Mouse (Mus musculus) embryonic facial prominence, embryonic 12.5 days (tissue): ENCODE data around the gene Dennd4c. TPM values are rescaled to one million over a fixed set of nuclear protein-coding genes. Genes with fewer than 3 reads are reported as not detected.

Experiments
- ATAC-seq: fragments of 200-750 bp; cut with Nextera tagmentation; 2 replicates; pipeline ENCODE4 v1.8.0; 2017; ENCODE audit not compliant: insufficient number of reproducible peaks, insufficient read depth, low FRiP score, low TSS enrichment
- H3K27ac ChIP-seq: fragments of 300-500 bp; sonication (generic); 2 replicates; pipeline ENCODE4 v1.5.1; 2016; ENCODE audit warnings: mild to moderate bottlenecking
- H3K27me3 ChIP-seq: fragments of 300-500 bp; sonication (generic); 2 replicates; pipeline ENCODE4 v1.6.1; 2016; ENCODE audit warnings: mild to moderate bottlenecking, moderate library complexity
- H3K36me3 ChIP-seq: fragments of 300-500 bp; sonication (generic); 2 replicates; pipeline ENCODE4 v1.6.1; 2016; ENCODE audit warnings: mild to moderate bottlenecking
- H3K4me1 ChIP-seq: fragments of 300-500 bp; sonication (generic); 2 replicates; pipeline ENCODE4 v1.6.1; 2016
- H3K4me2 ChIP-seq: fragments of 300-500 bp; sonication (generic); replicated peaks from 2 replicates; pipeline ENCODE4 v1.6.1; 2016; ENCODE audit warnings: mild to moderate bottlenecking, moderate library complexity
- H3K4me3 ChIP-seq: fragments of 300-500 bp; sonication (generic); 2 replicates; pipeline ENCODE4 v1.5.1; 2016; ENCODE audit warnings: mild to moderate bottlenecking
- H3K9ac ChIP-seq: fragments of 300-500 bp; sonication (generic); 2 replicates; pipeline ENCODE4 v1.6.1; 2016; ENCODE audit warnings: mild to moderate bottlenecking, moderate library complexity
- H3K9me3 ChIP-seq: fragments of 300-500 bp; sonication (generic); 2 replicates; pipeline ENCODE4 v1.6.1; 2016; ENCODE audit warnings: mild to moderate bottlenecking, moderate library complexity
- WGBS: fragments of 180-500 bp; shearing (Covaris S2); methylation state at CpG from one replicate; pipeline ENCODE4 v1.1.7; 2016; 5-methylcytosine and 5-hydroxymethylcytosine counted together
- polyA plus RNA-seq: library from polyadenylated mRNA; unstranded; fragments of >200 nt; fragmentation: Nextera tagmentation; extraction: Ambion mirVana; gene quantifications from 2 replicates; pipeline ENCODE4 v1.2.1, GENCODE M21; 2016

Gene Dennd4c
- polyA plus RNA-seq, result 9.2 and 10.0 TPM in 2 replicates

- WGBS, result 1% methylated on average over 91 of the region's 95 CpGs
- ATAC-seq, result peak; percentile 91
- no peaks in the 10 kb centered on the region for H3K27me3 ChIP-seq
- H3K36me3 ChIP-seq, result no peaks in the 10 kb centered on the region
- H3K4me2 ChIP-seq, result peak within 1 kb of the TSS; percentile 81
- H3K27ac ChIP-seq, result peak within 1 kb of the TSS; percentile 78
- peaks cover 16% of the 10 kb centered on the region for H3K4me1 ChIP-seq
- H3K9me3 ChIP-seq, result no peaks in the 10 kb centered on the region
- H3K9ac ChIP-seq, result peak within 1 kb of the TSS; percentile 94
- H3K4me3 ChIP-seq, result peak within 1 kb of the TSS; percentile 98
Measured at GRCm38 (mm10) chr4:86748336-86749291, at the start of gene Dennd4c. Gene Dennd4c (plus strand): TSS chr4:86748555.

- H3K4me1 ChIP-seq, result no peaks in the 10 kb centered on the region
- H3K9me3 ChIP-seq, result no peaks in the 10 kb centered on the region
- H3K4me2 ChIP-seq, result no peak overlapping the region
- no peak for ATAC-seq
- no peak overlapping the region for H3K4me3 ChIP-seq
- no peak overlapping the region for H3K27ac ChIP-seq
- no peaks in the 10 kb centered on the region for H3K27me3 ChIP-seq
- 75% methylated on average over 5 of the region's 5 CpGs for WGBS
- H3K36me3 ChIP-seq, result no peaks in the 10 kb centered on the region
- H3K9ac ChIP-seq, result no peak overlapping the region
Measured at GRCm38 (mm10) chr4:86699161-86699865, 49.0 kb upstream of the Dennd4c start.

GRCm38 (mm10) chr4:86708801-86709200 is 39.6 kb upstream of the Dennd4c start:
- H3K4me1 ChIP-seq, result 0 out of 2 replicates have a peak, but pooled peaks cover 4% of the 10 kb centered on the region
- H3K4me2 ChIP-seq, result no peak overlapping the region
- no peaks in the 10 kb centered on the region for H3K9me3 ChIP-seq
- H3K9ac ChIP-seq, result no peak overlapping the region
- H3K4me3 ChIP-seq, result no peak overlapping the region
- no peak overlapping the region for H3K27ac ChIP-seq
- no peak for ATAC-seq
- H3K27me3 ChIP-seq, result no peaks in the 10 kb centered on the region
- no peaks in the 10 kb centered on the region for H3K36me3 ChIP-seq
- WGBS, result 30% methylated on average over 1 of the region's 1 CpGs

- 72% methylated on average over 6 of the region's 6 CpGs for WGBS
- H3K9ac ChIP-seq, result no peak overlapping the region
Measured at GRCm38 (mm10) chr4:86710034-86710650, 38.2 kb upstream of the Dennd4c start.

GRCm38 (mm10) chr4:86710666-86711215 is 37.6 kb upstream of the Dennd4c start:
- ATAC-seq, result no peak
- Histone ChIP-seq H3K27me3 (no peaks in the 10 kb centered on the region), H3K27ac (no peak overlapping the region), H3K9me3 (no peaks in the 10 kb centered on the region), H3K4me1 (0 out of 2 replicates have a peak, but pooled peaks cover 4% of the 10 kb centered on the region), H3K36me3 (no peaks in the 10 kb centered on the region), H3K4me2 (no peak overlapping the region), H3K9ac (no peak overlapping the region), H3K4me3 (no peak overlapping the region)
- WGBS, result 69% methylated on average over 4 of the region's 4 CpGs

More at GRCm38 (mm10) chr4:86710034-86710650, 38.2 kb upstream of the Dennd4c start:
- Histone ChIP-seq H3K4me2 (no peak overlapping the region), H3K27ac (no peak overlapping the region), H3K27me3 (no peaks in the 10 kb centered on the region), H3K36me3 (no peaks in the 10 kb centered on the region), H3K4me3 (no peak overlapping the region), H3K9me3 (no peaks in the 10 kb centered on the region), H3K4me1 (0 out of 2 replicates have a peak, but pooled peaks cover 4% of the 10 kb centered on the region)
- no peak for ATAC-seq

GRCm38 (mm10) chr4:86712751-86713195 is 35.6 kb upstream of the Dennd4c start:
- Histone ChIP-seq H3K4me3 (no peak overlapping the region), H3K4me2 (peak overlapping the region; percentile 22; the same call in 1 of the 2 replicates), H3K9ac (no peak overlapping the region), H3K27me3 (no peaks in the 10 kb centered on the region), H3K36me3 (no peaks in the 10 kb centered on the region), H3K9me3 (no peaks in the 10 kb centered on the region), H3K27ac (0 out of 2 replicates have a peak overlapping the region, but pooled peaks have one; percentile 17), H3K4me1 (0 out of 2 replicates have a peak, but pooled peaks cover 4% of the 10 kb centered on the region)
- no peak for ATAC-seq
- 52% methylated on average over 12 of the region's 12 CpGs for WGBS

- H3K27ac ChIP-seq, result no peak overlapping the region
- no peak overlapping the region for H3K9ac ChIP-seq
- WGBS, result 56% methylated on average over 2 of the region's 2 CpGs
- H3K4me3 ChIP-seq, result no peak overlapping the region
- 0 out of 2 replicates have a peak, but pooled peaks cover 4% of the 10 kb centered on the region for H3K4me1 ChIP-seq
- no peak for ATAC-seq
- H3K9me3 ChIP-seq, result no peaks in the 10 kb centered on the region
- no peaks in the 10 kb centered on the region for H3K36me3 ChIP-seq
- no peak overlapping the region for H3K4me2 ChIP-seq
- no peaks in the 10 kb centered on the region for H3K27me3 ChIP-seq
Measured at GRCm38 (mm10) chr4:86713518-86713917, 34.8 kb upstream of the Dennd4c start.

- H3K27me3 ChIP-seq, result no peaks in the 10 kb centered on the region
- H3K4me2 ChIP-seq, result no peak overlapping the region
- 0 out of 2 replicates have a peak, but pooled peaks cover 4% of the 10 kb centered on the region for H3K4me1 ChIP-seq
- WGBS, result 86% methylated on average over 1 of the region's 1 CpGs
- H3K27ac ChIP-seq, result no peak overlapping the region
- ATAC-seq, result no peak
- no peak overlapping the region for H3K4me3 ChIP-seq
- H3K9ac ChIP-seq, result no peak overlapping the region
- H3K36me3 ChIP-seq, result no peaks in the 10 kb centered on the region
- no peaks in the 10 kb centered on the region for H3K9me3 ChIP-seq
Measured at GRCm38 (mm10) chr4:86715341-86715740, 33.0 kb upstream of the Dennd4c start.

GRCm38 (mm10) chr4:86717176-86717575 is 31.2 kb upstream of the Dennd4c start:
- Histone ChIP-seq H3K36me3 (no peaks in the 10 kb centered on the region), H3K9me3 (no peaks in the 10 kb centered on the region), H3K4me3 (no peak overlapping the region), H3K27me3 (no peaks in the 10 kb centered on the region), H3K27ac (no peak overlapping the region), H3K9ac (no peak overlapping the region), H3K4me1 (0 out of 2 replicates have a peak, but pooled peaks cover 4% of the 10 kb centered on the region), H3K4me2 (no peak overlapping the region)
- ATAC-seq, result no peak
- WGBS, result 84% methylated on average over 1 of the region's 1 CpGs

GRCm38 (mm10) chr4:86718878-86719577 is 29.3 kb upstream of the Dennd4c start:
- Histone ChIP-seq H3K4me3 (no peak overlapping the region), H3K9me3 (no peaks in the 10 kb centered on the region), H3K27me3 (no peaks in the 10 kb centered on the region), H3K4me1 (no peaks in the 10 kb centered on the region), H3K36me3 (no peaks in the 10 kb centered on the region), H3K4me2 (no peak overlapping the region), H3K27ac (no peak overlapping the region), H3K9ac (no peak overlapping the region)
- WGBS, result 73% methylated on average over 4 of the region's 4 CpGs
- no peak for ATAC-seq
